Mouse (Mus musculus) adrenal gland (tissue): ENCODE results near the gene Tnrc6c.

Experiments
- intact Hi-C: fragments of 180-260 bp; cut with DNase I; formaldehyde crosslinking; loops from one replicate; pipeline ENCODE4 v1.15.1; 2025

The Tnrc6c gene

GRCm38 (mm10) chr11:117638386-117638785 lies 15.7 kb upstream of the Tnrc6c start:
- intact Hi-C loops: no loop called here

GRCm38 (mm10) chr11:117638809-117639208 lies 15.3 kb upstream of the Tnrc6c start:
- intact Hi-C loops: no loop called here

GRCm38 (mm10) chr11:117639331-117639970 lies 14.6 kb upstream of the Tnrc6c start:
- intact Hi-C loops: no loop called here

GRCm38 (mm10) chr11:117642181-117642580 lies 11.9 kb upstream of the Tnrc6c start:
- intact Hi-C loops: no loop called here

GRCm38 (mm10) chr11:117643240-117643639 lies 10.8 kb upstream of the Tnrc6c start:
- intact Hi-C loops: no loop called here

- intact Hi-C loops: no loop called here
Observed at GRCm38 (mm10) chr11:117646786-117647185, 7.3 kb upstream of the Tnrc6c start.

- intact Hi-C loops: no loop called here
Observed at GRCm38 (mm10) chr11:117648005-117648404, 6.1 kb upstream of the Tnrc6c start.

GRCm38 (mm10) chr11:117650721-117651644 lies 3.1 kb upstream of the Tnrc6c start:
- intact Hi-C loops: no loop called here

GRCm38 (mm10) chr11:117652907-117653306 lies 1.2 kb upstream of the Tnrc6c start:
- intact Hi-C loops: no loop called here

GRCm38 (mm10) chr11:117654380-117654924 lies 363 bp downstream of the Tnrc6c start:
- intact Hi-C loops: no loop called here

- intact Hi-C loops: no loop called here
Observed at GRCm38 (mm10) chr11:117654934-117655291, 824 bp downstream of the Tnrc6c start.

GRCm38 (mm10) chr11:117655292-117656076 lies 1.4 kb downstream of the Tnrc6c start:
- intact Hi-C loops: no loop called here

- intact Hi-C loops: no loop called here
Observed at GRCm38 (mm10) chr11:117656077-117656401, 1.9 kb downstream of the Tnrc6c start.

GRCm38 (mm10) chr11:117658974-117659373 lies 4.9 kb downstream of the Tnrc6c start:
- intact Hi-C loops: no loop called here

GRCm38 (mm10) chr11:117663036-117663809 lies 9.1 kb downstream of the Tnrc6c start:
- intact Hi-C loops: no loop called here

- intact Hi-C loops: no loop called here
Observed at GRCm38 (mm10) chr11:117663810-117664139, 9.7 kb downstream of the Tnrc6c start.

- intact Hi-C loops: no loop called here
Observed at GRCm38 (mm10) chr11:117665189-117665588, 11.1 kb downstream of the Tnrc6c start.

- intact Hi-C loops: no loop called here
Observed at GRCm38 (mm10) chr11:117666563-117666962, 12.5 kb downstream of the Tnrc6c start.

GRCm38 (mm10) chr11:117667152-117667551 lies 13.1 kb downstream of the Tnrc6c start:
- intact Hi-C loops: no loop called here

- intact Hi-C loops: no loop called here
Observed at GRCm38 (mm10) chr11:117667825-117668224, 13.7 kb downstream of the Tnrc6c start.

- intact Hi-C loops: no loop called here
Observed at GRCm38 (mm10) chr11:117671626-117672025, 17.5 kb downstream of the Tnrc6c start.
